Mouse (Mus musculus): ENCODE data around the gene Ncln. TPM values are rescaled to one million over a fixed set of nuclear protein-coding genes. Genes with fewer than 3 reads are reported as not detected.
"Not testable (repeated sequence)": the region's sequence is repeated elsewhere in the genome, so short reads cannot be mapped to it uniquely, and the experiment has no call there.

Ncln gene
- polyA plus RNA-seq, 1 experiment from 2014 or later, result 99.0 TPM

GRCm38 (mm10) chr10:81452237-81452946, 43.8 kb downstream of the Ncln start:
- WGBS, result 12% methylated on average over 36 of the region's 36 CpGs
- Histone ChIP-seq H3K27me3 (replicated peaks; ENCODE audit: control insufficient read depth, insufficient read depth, low read length) (peaks cover 71% of the 10 kb centered on the region), H3K27ac (ENCODE audit: low read depth) (no peak overlapping the region), H3K4me1 (replicated peaks; ENCODE audit: control insufficient read depth, insufficient read depth, low read length) (no peaks in the 10 kb centered on the region), H3K9ac (ENCODE audit: low read length) (no peak overlapping the region), H3K4me2 (ENCODE audit: low read length) (no peak overlapping the region), H3K4me3 (ENCODE audit: low read depth, low read length) (no peak overlapping the region), H3K9me3 (ENCODE audit: control insufficient read depth, low read length) (no peaks in the 10 kb centered on the region), H3K36me3 (ENCODE audit: control insufficient read depth, insufficient read depth, low read length) (no peaks in the 10 kb centered on the region)
- ATAC-seq (replicated peaks; ENCODE audit: low FRiP score, low TSS enrichment, low read depth), result no peak
- no peak for DNase-seq (ENCODE audit: low spot score)

- H3K36me3 ChIP-seq (ENCODE audit: control insufficient read depth, insufficient read depth, low read length), result no peaks in the 10 kb centered on the region
- peaks cover 61% of the 10 kb centered on the region for H3K27me3 ChIP-seq (replicated peaks; ENCODE audit: control insufficient read depth, insufficient read depth, low read length)
- no peaks in the 10 kb centered on the region for H3K4me1 ChIP-seq (replicated peaks; ENCODE audit: control insufficient read depth, insufficient read depth, low read length)
- H3K4me2 ChIP-seq (ENCODE audit: low read length), result no peak overlapping the region
- H3K9me3 ChIP-seq (ENCODE audit: control insufficient read depth, low read length), result no peaks in the 10 kb centered on the region
- H3K27ac ChIP-seq (ENCODE audit: low read depth), result no peak overlapping the region
- no peak for ATAC-seq (replicated peaks; ENCODE audit: low FRiP score, low TSS enrichment, low read depth)
- no peak for DNase-seq (ENCODE audit: low spot score)
- H3K4me3 ChIP-seq (ENCODE audit: low read depth, low read length), result no peak overlapping the region
- WGBS, result 55% methylated on average over 6 of the region's 6 CpGs
- H3K9ac ChIP-seq (ENCODE audit: low read length), result no peak overlapping the region
Observed at GRCm38 (mm10) chr10:81451365-81451745, 44.8 kb downstream of the Ncln start.

- DNase-seq (ENCODE audit: low spot score) (no peak), ATAC-seq (replicated peaks; ENCODE audit: low FRiP score, low TSS enrichment, low read depth) (no peak)
- H3K27me3 ChIP-seq (replicated peaks; ENCODE audit: control insufficient read depth, insufficient read depth, low read length), result peaks cover 56% of the 10 kb centered on the region
- H3K9me3 ChIP-seq (ENCODE audit: control insufficient read depth, low read length), result no peaks in the 10 kb centered on the region
- no peak overlapping the region for H3K27ac ChIP-seq (ENCODE audit: low read depth)
- H3K4me3 ChIP-seq (ENCODE audit: low read depth, low read length), result no peak overlapping the region
- no peaks in the 10 kb centered on the region for H3K36me3 ChIP-seq (ENCODE audit: control insufficient read depth, insufficient read depth, low read length)
- 62% methylated on average over 9 of the region's 9 CpGs for WGBS
- H3K4me2 ChIP-seq (ENCODE audit: low read length), result no peak overlapping the region
- no peaks in the 10 kb centered on the region for H3K4me1 ChIP-seq (replicated peaks; ENCODE audit: control insufficient read depth, insufficient read depth, low read length)
- H3K9ac ChIP-seq (ENCODE audit: low read length), result no peak overlapping the region
Observed at GRCm38 (mm10) chr10:81450641-81451364, 45.4 kb downstream of the Ncln start.

GRCm38 (mm10) chr10:81450140-81450539, 46.1 kb downstream of the Ncln start:
- H3K27me3 ChIP-seq (replicated peaks; ENCODE audit: control insufficient read depth, insufficient read depth, low read length), result peaks cover 49% of the 10 kb centered on the region
- H3K4me2 ChIP-seq (ENCODE audit: low read length), result no peak overlapping the region

GRCm38 (mm10) chr10:81445516-81445915, 50.7 kb downstream of the Ncln start:
- not testable (repeated sequence) for H3K27ac ChIP-seq (ENCODE audit: low read depth); H3K4me2 ChIP-seq (ENCODE audit: low read length); H3K4me1 ChIP-seq (replicated peaks; ENCODE audit: control insufficient read depth, insufficient read depth, low read length); DNase-seq (ENCODE audit: low spot score); H3K4me3 ChIP-seq (ENCODE audit: low read depth, low read length); H3K36me3 ChIP-seq (ENCODE audit: control insufficient read depth, insufficient read depth, low read length); H3K27me3 ChIP-seq (replicated peaks; ENCODE audit: control insufficient read depth, insufficient read depth, low read length); H3K9ac ChIP-seq (ENCODE audit: low read length); ATAC-seq (replicated peaks; ENCODE audit: low FRiP score, low TSS enrichment, low read depth); H3K9me3 ChIP-seq (ENCODE audit: control insufficient read depth, low read length)
- WGBS, result 31% methylated on average over 2 of the region's 2 CpGs

More at GRCm38 (mm10) chr10:81450140-81450539, 46.1 kb downstream of the Ncln start:
- H3K27ac ChIP-seq (ENCODE audit: low read depth), result no peak overlapping the region
- no peaks in the 10 kb centered on the region for H3K36me3 ChIP-seq (ENCODE audit: control insufficient read depth, insufficient read depth, low read length)
- H3K9ac ChIP-seq (ENCODE audit: low read length), result no peak overlapping the region
- ATAC-seq (replicated peaks; ENCODE audit: low FRiP score, low TSS enrichment, low read depth), result peak; percentile 61
- no peaks in the 10 kb centered on the region for H3K4me1 ChIP-seq (replicated peaks; ENCODE audit: control insufficient read depth, insufficient read depth, low read length)
- peak; percentile 97 for DNase-seq (ENCODE audit: low spot score)
- 2% methylated on average over 7 of the region's 7 CpGs for whole genome bisulfite sequencing
- no peak overlapping the region for H3K4me3 ChIP-seq (ENCODE audit: low read depth, low read length)
- no peaks in the 10 kb centered on the region for H3K9me3 ChIP-seq (ENCODE audit: control insufficient read depth, low read length)

GRCm38 (mm10) chr10:81441019-81441418, 55.2 kb downstream of the Ncln start:
- Histone ChIP-seq H3K36me3 (ENCODE audit: control insufficient read depth, insufficient read depth, low read length) (no peaks in the 10 kb centered on the region), H3K9me3 (ENCODE audit: control insufficient read depth, low read length) (no peaks in the 10 kb centered on the region), H3K27me3 (replicated peaks; ENCODE audit: control insufficient read depth, insufficient read depth, low read length) (0 out of 2 replicates have a peak, but pooled peaks cover 6% of the 10 kb centered on the region), H3K4me3 (ENCODE audit: low read depth, low read length) (no peak overlapping the region), H3K4me2 (ENCODE audit: low read length) (no peak overlapping the region), H3K27ac (ENCODE audit: low read depth) (no peak overlapping the region), H3K9ac (ENCODE audit: low read length) (no peak overlapping the region), H3K4me1 (replicated peaks; ENCODE audit: control insufficient read depth, insufficient read depth, low read length) (no peaks in the 10 kb centered on the region)
- DNase-seq (ENCODE audit: low spot score) (no peak), ATAC-seq (replicated peaks; ENCODE audit: low FRiP score, low TSS enrichment, low read depth) (no peak)

Small RNAs within 50 kb of the gene (microRNA-seq; reads per million reads assigned to microRNA genes)
- gene Gm25595, result not detected

Other genes with a start within 250 kb of the Ncln start
- 2.5 and 4.1 TPM in 2 replicates for gene Matk, start 243.5 kb downstream of the Ncln start, polyA plus RNA-seq (2014; fragmentation: Nextera tagmentation; extraction: Ambion mirVana)
- 253 and 260 TPM in 2 replicates for gene Mrpl54, start 229.5 kb downstream of the Ncln start, polyA plus RNA-seq (2014; fragmentation: Nextera tagmentation; extraction: Ambion mirVana)
- gene Apba3, start 229.4 kb downstream of the Ncln start, polyA plus RNA-seq (2014; fragmentation: Nextera tagmentation; extraction: Ambion mirVana), result 51.0 and 51.7 TPM in 2 replicates
- 35.1 and 44.4 TPM in 2 replicates for gene Tjp3, start 204.8 kb downstream of the Ncln start, polyA plus RNA-seq (2014; fragmentation: Nextera tagmentation; extraction: Ambion mirVana)
- gene Pip5k1c, start 203.4 kb downstream of the Ncln start, polyA plus RNA-seq (2014; fragmentation: Nextera tagmentation; extraction: Ambion mirVana), result 57.3 and 57.5 TPM in 2 replicates
- gene Cactin, start 175.3 kb downstream of the Ncln start, polyA plus RNA-seq (2014; fragmentation: Nextera tagmentation; extraction: Ambion mirVana), result 26.0 and 27.7 TPM in 2 replicates
- 22.3 and 23.6 TPM in 2 replicates for gene Tbxa2r, start 167.7 kb downstream of the Ncln start, polyA plus RNA-seq (2014; fragmentation: Nextera tagmentation; extraction: Ambion mirVana)
- 0.07 and 0.11 TPM in 2 replicates for gene Gipc3, start 153.1 kb downstream of the Ncln start, polyA plus RNA-seq (2014; fragmentation: Nextera tagmentation; extraction: Ambion mirVana)
- 85.0 and 86.8 TPM in 2 replicates for gene Hmg20b, start 145.9 kb downstream of the Ncln start, polyA plus RNA-seq (2014; fragmentation: Nextera tagmentation; extraction: Ambion mirVana)
- gene Mfsd12, start 138.9 kb downstream of the Ncln start, polyA plus RNA-seq (2014; fragmentation: Nextera tagmentation; extraction: Ambion mirVana), result 4.8 and 6.9 TPM in 2 replicates
- gene 4930404N11Rik, start 130.6 kb downstream of the Ncln start, polyA plus RNA-seq (2014; fragmentation: Nextera tagmentation; extraction: Ambion mirVana), result 0.58 and 0.59 TPM in 2 replicates
- 93.3 and 93.9 TPM in 2 replicates for gene Fzr1, start 117.9 kb downstream of the Ncln start, polyA plus RNA-seq (2014; fragmentation: Nextera tagmentation; extraction: Ambion mirVana)
- 70.7 and 70.8 TPM in 2 replicates for gene Dohh, start 112.0 kb downstream of the Ncln start, polyA plus RNA-seq (2014; fragmentation: Nextera tagmentation; extraction: Ambion mirVana)
- 2.4 and 4.2 TPM in 2 replicates for gene Gm48551, start 111.9 kb downstream of the Ncln start, polyA plus RNA-seq (2014; fragmentation: Nextera tagmentation; extraction: Ambion mirVana)
- 0.37 and 0.44 TPM in 2 replicates for gene Gm48552, start 107.4 kb downstream of the Ncln start, polyA plus RNA-seq (2014; fragmentation: Nextera tagmentation; extraction: Ambion mirVana)
- gene Smim24, start 103.3 kb downstream of the Ncln start, polyA plus RNA-seq (2014; fragmentation: Nextera tagmentation; extraction: Ambion mirVana), result 99.8 and 125 TPM in 2 replicates
- gene Nfic, start 40.8 kb downstream of the Ncln start, polyA plus RNA-seq (2014; fragmentation: Nextera tagmentation; extraction: Ambion mirVana), result 52.4 and 57.2 TPM in 2 replicates
- 1.3 and 1.8 TPM in 2 replicates for gene Celf5, start 13.7 kb downstream of the Ncln start, polyA plus RNA-seq (2014; fragmentation: Nextera tagmentation; extraction: Ambion mirVana)
- 0.53 and 0.65 TPM in 2 replicates for gene S1pr4, start 3.7 kb upstream of the Ncln start, polyA plus RNA-seq (2014; fragmentation: Nextera tagmentation; extraction: Ambion mirVana)
- 0.73 and 0.84 TPM in 2 replicates for gene Gna15, start 27.8 kb upstream of the Ncln start, polyA plus RNA-seq (2014; fragmentation: Nextera tagmentation; extraction: Ambion mirVana)
- gene Gna11, start 48.8 kb upstream of the Ncln start, polyA plus RNA-seq (2014; fragmentation: Nextera tagmentation; extraction: Ambion mirVana), result 145 and 171 TPM in 2 replicates
- gene Aes, start 63.1 kb upstream of the Ncln start, polyA plus RNA-seq (2014; fragmentation: Nextera tagmentation; extraction: Ambion mirVana), result 395 and 515 TPM in 2 replicates
- gene Tle2, start 78.2 kb upstream of the Ncln start, polyA plus RNA-seq (2014; fragmentation: Nextera tagmentation; extraction: Ambion mirVana), result 15.8 and 17.8 TPM in 2 replicates
- 15.0 and 21.3 TPM in 2 replicates for gene Tle6, start 104.7 kb upstream of the Ncln start, polyA plus RNA-seq (2014; fragmentation: Nextera tagmentation; extraction: Ambion mirVana)
- 0.61 and 1.5 TPM in 2 replicates for gene BC025920, start 109.9 kb upstream of the Ncln start, polyA plus RNA-seq (2014; fragmentation: Nextera tagmentation; extraction: Ambion mirVana)
- 34.1 and 39.2 TPM in 2 replicates for gene Sirt6, start 131.4 kb upstream of the Ncln start, polyA plus RNA-seq (2014; fragmentation: Nextera tagmentation; extraction: Ambion mirVana)
- 4.7 and 6.4 TPM in 2 replicates for gene Ankrd24, start 132.1 kb upstream of the Ncln start, polyA plus RNA-seq (2014; fragmentation: Nextera tagmentation; extraction: Ambion mirVana)
- gene Gm10778, start 152.7 kb upstream of the Ncln start, polyA plus RNA-seq (2014; fragmentation: Nextera tagmentation; extraction: Ambion mirVana), result 4.3 and 5.6 TPM in 2 replicates
- gene Zfp433, start 208.4 kb upstream of the Ncln start, polyA plus RNA-seq (2014; fragmentation: Nextera tagmentation; extraction: Ambion mirVana), result 17.4 and 18.6 TPM in 2 replicates

Data from intestine, embryonic 14.5 days (tissue).